Mouse (Mus musculus): ENCODE results near the gene Itih2. TPM values are rescaled to one million over a fixed set of nuclear protein-coding genes. Genes with fewer than 3 reads are reported as not detected.

Itih2 gene
- polyA plus RNA-seq, 1 experiment: not detected

GRCm38 (mm10) chr2:10147176-10147575 is 16.0 kb upstream of the Itih2 start:
- Histone ChIP-seq H3K4me1 (ENCODE audit: control insufficient read depth, insufficient read depth, low read length) (no peaks in the 10 kb centered on the region), H3K4me3 (ENCODE audit: insufficient read depth, low read depth, low read length) (no peak overlapping the region), H3K27ac (ENCODE audit: insufficient read depth, low read depth, low read length) (no peak overlapping the region)
- TF ChIP-seq CTCF (IDR thresholded peaks at IDR 0.05; ENCODE audit: insufficient read depth, low read depth, low read length): no peak
- no peak for TF ChIP-seq POLR2A (IDR thresholded peaks at IDR 0.05; ENCODE audit: insufficient read depth, low read depth, low read length)
- WGBS: 79% methylated on average over 8 of the region's 8 CpGs

- WGBS: 69% methylated on average over 6 of the region's 6 CpGs
- TF ChIP-seq CTCF (IDR thresholded peaks at IDR 0.05; ENCODE audit: insufficient read depth, low read depth, low read length): no peak
- no peak for TF ChIP-seq POLR2A (IDR thresholded peaks at IDR 0.05; ENCODE audit: insufficient read depth, low read depth, low read length)
Observed at GRCm38 (mm10) chr2:10145514-10145913, 14.3 kb upstream of the Itih2 start.

GRCm38 (mm10) chr2:10142472-10143454 is 11.6 kb upstream of the Itih2 start:
- Histone ChIP-seq H3K4me3 (ENCODE audit: insufficient read depth, low read depth, low read length) (no peak overlapping the region), H3K27ac (ENCODE audit: insufficient read depth, low read depth, low read length) (no peak overlapping the region), H3K4me1 (ENCODE audit: control insufficient read depth, insufficient read depth, low read length) (no peaks in the 10 kb centered on the region)
- TF ChIP-seq CTCF (IDR thresholded peaks at IDR 0.05; ENCODE audit: insufficient read depth, low read depth, low read length) (no peak), POLR2A (IDR thresholded peaks at IDR 0.05; ENCODE audit: insufficient read depth, low read depth, low read length) (no peak)
- 49% methylated on average over 8 of the region's 8 CpGs for WGBS

More at GRCm38 (mm10) chr2:10145514-10145913, 14.3 kb upstream of the Itih2 start:
- no peak overlapping the region for H3K4me3 ChIP-seq (ENCODE audit: insufficient read depth, low read depth, low read length)
- no peaks in the 10 kb centered on the region for H3K4me1 ChIP-seq (ENCODE audit: control insufficient read depth, insufficient read depth, low read length)
- no peak overlapping the region for H3K27ac ChIP-seq (ENCODE audit: insufficient read depth, low read depth, low read length)

GRCm38 (mm10) chr2:10140456-10140855 is 9.3 kb upstream of the Itih2 start:
- no peak overlapping the region for H3K27ac ChIP-seq (ENCODE audit: insufficient read depth, low read depth, low read length)
- TF ChIP-seq CTCF (IDR thresholded peaks at IDR 0.05; ENCODE audit: insufficient read depth, low read depth, low read length) (no peak), POLR2A (IDR thresholded peaks at IDR 0.05; ENCODE audit: insufficient read depth, low read depth, low read length) (no peak)
- H3K4me1 ChIP-seq (ENCODE audit: control insufficient read depth, insufficient read depth, low read length): no peaks in the 10 kb centered on the region
- WGBS: 63% methylated on average over 5 of the region's 5 CpGs
- H3K4me3 ChIP-seq (ENCODE audit: insufficient read depth, low read depth, low read length): no peak overlapping the region

GRCm38 (mm10) chr2:10137320-10137719 is 6.1 kb upstream of the Itih2 start:
- no peak for TF ChIP-seq CTCF (IDR thresholded peaks at IDR 0.05; ENCODE audit: insufficient read depth, low read depth, low read length)
- no peak for TF ChIP-seq POLR2A (IDR thresholded peaks at IDR 0.05; ENCODE audit: insufficient read depth, low read depth, low read length)
- 86% methylated on average over 2 of the region's 2 CpGs for WGBS
- H3K27ac ChIP-seq (ENCODE audit: insufficient read depth, low read depth, low read length): no peak overlapping the region
- H3K4me3 ChIP-seq (ENCODE audit: insufficient read depth, low read depth, low read length): no peak overlapping the region
- H3K4me1 ChIP-seq (ENCODE audit: control insufficient read depth, insufficient read depth, low read length): no peaks in the 10 kb centered on the region

GRCm38 (mm10) chr2:10133941-10134340 is 2.7 kb upstream of the Itih2 start:
- Histone ChIP-seq H3K4me1 (ENCODE audit: control insufficient read depth, insufficient read depth, low read length) (no peaks in the 10 kb centered on the region), H3K4me3 (ENCODE audit: insufficient read depth, low read depth, low read length) (no peak overlapping the region), H3K27ac (ENCODE audit: insufficient read depth, low read depth, low read length) (no peak overlapping the region)
- TF ChIP-seq CTCF (IDR thresholded peaks at IDR 0.05; ENCODE audit: insufficient read depth, low read depth, low read length) (no peak), POLR2A (IDR thresholded peaks at IDR 0.05; ENCODE audit: insufficient read depth, low read depth, low read length) (no peak)
- WGBS: 87% methylated on average over 6 of the region's 6 CpGs

- Histone ChIP-seq H3K4me1 (ENCODE audit: control insufficient read depth, insufficient read depth, low read length) (no peaks in the 10 kb centered on the region), H3K27ac (ENCODE audit: insufficient read depth, low read depth, low read length) (no peak overlapping the region), H3K4me3 (ENCODE audit: insufficient read depth, low read depth, low read length) (no peak overlapping the region)
- WGBS: 75% methylated on average over 1 of the region's 1 CpGs
- TF ChIP-seq CTCF (IDR thresholded peaks at IDR 0.05; ENCODE audit: insufficient read depth, low read depth, low read length) (no peak), POLR2A (IDR thresholded peaks at IDR 0.05; ENCODE audit: insufficient read depth, low read depth, low read length) (no peak)
Observed at GRCm38 (mm10) chr2:10132128-10132527, 932 bp upstream of the Itih2 start.

GRCm38 (mm10) chr2:10130341-10130990 is 730 bp downstream of the Itih2 start:
- Histone ChIP-seq H3K27ac (ENCODE audit: insufficient read depth, low read depth, low read length) (no peak overlapping the region), H3K4me1 (ENCODE audit: control insufficient read depth, insufficient read depth, low read length) (no peaks in the 10 kb centered on the region), H3K4me3 (ENCODE audit: insufficient read depth, low read depth, low read length) (no peak overlapping the region)
- TF ChIP-seq POLR2A (IDR thresholded peaks at IDR 0.05; ENCODE audit: insufficient read depth, low read depth, low read length): no peak
- no peak for TF ChIP-seq CTCF (IDR thresholded peaks at IDR 0.05; ENCODE audit: insufficient read depth, low read depth, low read length)
- WGBS: 62% methylated on average over 8 of the region's 8 CpGs

GRCm38 (mm10) chr2:10128571-10128970 is 2.6 kb downstream of the Itih2 start:
- no peak for TF ChIP-seq CTCF (IDR thresholded peaks at IDR 0.05; ENCODE audit: insufficient read depth, low read depth, low read length)
- no peak for TF ChIP-seq POLR2A (IDR thresholded peaks at IDR 0.05; ENCODE audit: insufficient read depth, low read depth, low read length)
- 71% methylated on average over 4 of the region's 4 CpGs for WGBS
- Histone ChIP-seq H3K4me1 (ENCODE audit: control insufficient read depth, insufficient read depth, low read length) (no peaks in the 10 kb centered on the region), H3K4me3 (ENCODE audit: insufficient read depth, low read depth, low read length) (no peak overlapping the region), H3K27ac (ENCODE audit: insufficient read depth, low read depth, low read length) (no peak overlapping the region)
